Mouse (Mus musculus) hindbrain, postnatal 0 days (tissue): ENCODE data around the gene Cdt1. TPM values are rescaled to one million over a fixed set of nuclear protein-coding genes. Genes with fewer than 3 reads are reported as not detected.
"Not testable (repeated sequence)": the region's sequence is repeated elsewhere in the genome, so short reads cannot be mapped to it uniquely, and the experiment has no call there.

Experiments used
- ATAC-seq: fragments of 200-750 bp; cut with Nextera tagmentation; 2 replicates; pipeline ENCODE4 v1.8.0; 2017; ENCODE audit warnings: mild to moderate bottlenecking, moderate TSS enrichment, moderate library complexity
- DNase-seq: peaks from one replicate; pipeline ENCODE4 v3.0.0-alpha.2; 2015; ENCODE audit warnings: low spot score
- H3K27ac ChIP-seq: fragments of 300-500 bp; sonication (generic); 2 replicates; pipeline ENCODE4 v1.5.1; 2014; ENCODE audit warnings: mild to moderate bottlenecking
- H3K27me3 ChIP-seq: fragments of 300-500 bp; sonication (generic); 2 replicates; pipeline ENCODE4 v1.6.1; 2014; ENCODE audit warnings: low read length, mixed read lengths; ENCODE audit not compliant: insufficient read depth
- H3K36me3 ChIP-seq: fragments of 300-500 bp; sonication (generic); 2 replicates; pipeline ENCODE4 v1.6.1; 2014; ENCODE audit warnings: low read length, mixed read lengths; ENCODE audit not compliant: insufficient read depth
- H3K4me1 ChIP-seq: fragments of 300-500 bp; sonication (generic); 2 replicates; pipeline ENCODE4 v1.6.1; 2014; ENCODE audit warnings: antibody characterized with exemption, low read length, mixed read lengths; ENCODE audit not compliant: insufficient read depth
- H3K4me2 ChIP-seq: fragments of 300-500 bp; sonication (generic); 2 replicates; pipeline ENCODE4 v1.6.1; 2014; ENCODE audit warnings: low read depth, mild to moderate bottlenecking, low read length, moderate library complexity, mixed read lengths
- H3K4me3 ChIP-seq: fragments of 300-500 bp; sonication (generic); 2 replicates; pipeline ENCODE4 v1.5.1; 2014; ENCODE audit warnings: low read length
- H3K9ac ChIP-seq: fragments of 300-500 bp; sonication (generic); replicated peaks from 2 replicates; pipeline ENCODE4 v1.6.1; 2014; ENCODE audit warnings: mild to moderate bottlenecking, low read length, moderate library complexity, mixed read lengths
- H3K9me3 ChIP-seq: fragments of 300-500 bp; sonication (generic); 2 replicates; pipeline ENCODE4 v1.6.1; 2016; ENCODE audit warnings: low read length, mixed read lengths
- CTCF ChIP-seq: IDR thresholded peaks from 2 replicates; pipeline ENCODE4 v1.5.1; 2016; ENCODE audit warnings: antibody characterized with exemption, control low read depth, low read depth
- WGBS: fragments of 180-500 bp; shearing (Covaris S2); extraction: QIAGEN DNeasy Blood & Tissue Kit; methylation state at CpG from one replicate; pipeline ENCODE4 v1.1.7; 2014; 5-methylcytosine and 5-hydroxymethylcytosine counted together
- polyA plus RNA-seq: library from polyadenylated mRNA; unstranded; fragments of >200 nt; fragmentation: Nextera tagmentation; extraction: Ambion mirVana; gene quantifications from 2 replicates; pipeline ENCODE4 v1.2.1, GENCODE M21; 2015
- total RNA-seq: library from RNA; depleted of rRNA; stranded (reverse); fragments of >200 nt; gene quantifications from 2 replicates; pipeline ENCODE4 v1.2.3, GENCODE M21; 2014

Cdt1 gene
- total and polyA plus RNA-seq, 2 experiments from 2014 or later, result 10.7 to 26.3 TPM

DNA sequence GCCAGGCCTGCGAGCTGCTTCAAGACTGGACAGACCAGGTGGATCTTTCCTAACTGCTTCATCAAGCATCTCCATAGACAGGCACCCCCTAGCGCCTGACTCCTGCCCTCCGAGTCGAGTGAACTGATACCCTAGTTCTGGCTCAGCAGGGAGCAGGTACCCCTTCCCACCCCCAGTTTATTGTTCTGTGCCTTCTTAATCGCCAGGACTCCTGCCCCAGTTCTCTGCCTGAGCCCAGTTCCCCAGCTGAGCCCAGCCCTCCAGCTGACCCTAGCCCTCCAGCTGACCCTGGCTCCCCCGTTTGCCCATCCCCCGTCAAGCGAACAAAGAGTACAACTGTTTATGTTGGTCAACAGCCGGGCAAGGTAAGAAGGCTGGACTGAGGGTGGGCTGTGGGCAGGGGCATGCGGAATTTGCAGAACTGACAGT, 1.1 kb downstream of the Cdt1 start:
- TF ChIP-seq CTCF, result no peak

DNA sequence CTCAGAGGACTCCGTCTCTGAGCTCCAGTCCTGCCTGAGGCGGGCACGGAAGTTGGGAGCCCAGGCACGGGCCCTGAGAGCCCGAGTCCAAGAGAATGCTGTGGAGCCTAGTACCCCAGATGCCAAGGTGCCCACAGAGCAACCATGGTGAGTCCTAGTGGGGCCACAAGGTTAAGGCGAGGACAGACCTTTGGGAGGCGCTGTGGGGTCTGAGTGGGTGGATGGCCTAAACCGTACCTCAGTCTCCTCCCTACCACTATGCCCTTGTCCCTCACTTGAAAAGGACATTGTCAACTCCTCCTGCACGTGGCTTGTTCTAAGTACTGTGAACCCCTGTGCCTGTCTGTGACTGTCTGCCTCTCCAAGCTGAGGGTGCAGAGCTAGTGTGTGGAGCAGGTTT, 1.5 kb downstream of the Cdt1 start:
- no peak for DNase-seq
- Histone ChIP-seq H3K9ac (peak overlapping the region; percentile 75; the same call in 1 of the 2 replicates), H3K27ac (no peak overlapping the region), H3K4me1 (peaks cover 5% of the 10 kb centered on the region; the same call in 1 of the 2 replicates), H3K36me3 (no peaks in the 10 kb centered on the region), H3K27me3 (no peaks in the 10 kb centered on the region), H3K4me2 (peak overlapping the region; percentile 94), H3K9me3 (no peaks in the 10 kb centered on the region), H3K4me3 (peak overlapping the region; percentile 78; the same call in 1 of the 2 replicates)
- WGBS, result 58% methylated on average over 9 of the region's 9 CpGs
- no peak for ATAC-seq
- no peak for TF ChIP-seq CTCF

More for the DNA sequence above, 1.1 kb downstream of the Cdt1 start:
- H3K9me3 ChIP-seq, result no peaks in the 10 kb centered on the region
- H3K4me3 ChIP-seq, result peak overlapping the region; percentile 78
- peaks cover 4% of the 10 kb centered on the region; the same call in 1 of the 2 replicates for H3K4me1 ChIP-seq
- no peaks in the 10 kb centered on the region for H3K27me3 ChIP-seq
- peak overlapping the region; percentile 75 for H3K9ac ChIP-seq
- H3K4me2 ChIP-seq, result peak overlapping the region; percentile 94
- H3K27ac ChIP-seq, result no peak overlapping the region
- ATAC-seq (no peak), DNase-seq (no peak)
- no peaks in the 10 kb centered on the region for H3K36me3 ChIP-seq
- WGBS, result 18% methylated on average over 10 of the region's 10 CpGs

DNA sequence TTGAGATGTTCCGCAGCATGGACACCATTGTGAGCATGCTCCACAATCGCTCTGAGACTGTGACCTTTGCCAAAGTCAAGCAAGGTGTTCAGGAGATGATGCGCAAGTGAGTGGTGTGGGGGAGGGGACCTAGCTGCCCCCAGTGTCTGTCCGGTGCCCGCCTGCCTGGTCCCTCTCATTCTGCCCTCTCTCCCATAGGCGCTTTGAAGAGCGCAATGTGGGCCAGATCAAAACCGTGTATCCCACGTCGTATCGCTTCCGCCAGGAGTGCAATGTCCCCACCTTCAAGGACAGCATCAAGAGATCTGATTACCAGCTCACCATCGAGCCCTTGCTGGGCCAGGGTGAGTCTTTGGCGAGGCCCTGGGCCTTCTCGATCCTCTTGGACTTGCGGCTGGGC, 2.2 kb downstream of the Cdt1 start:
- 93% methylated on average over 16 of the region's 16 CpGs for WGBS
- Histone ChIP-seq H3K27me3 (no peaks in the 10 kb centered on the region), H3K27ac (no peak overlapping the region), H3K4me1 (peaks cover 11% of the 10 kb centered on the region), H3K4me2 (no peak overlapping the region), H3K9ac (no peak overlapping the region), H3K4me3 (no peak overlapping the region), H3K9me3 (no peaks in the 10 kb centered on the region), H3K36me3 (no peaks in the 10 kb centered on the region)
- no peak for TF ChIP-seq CTCF
- ATAC-seq (no peak), DNase-seq (no peak)

DNA sequence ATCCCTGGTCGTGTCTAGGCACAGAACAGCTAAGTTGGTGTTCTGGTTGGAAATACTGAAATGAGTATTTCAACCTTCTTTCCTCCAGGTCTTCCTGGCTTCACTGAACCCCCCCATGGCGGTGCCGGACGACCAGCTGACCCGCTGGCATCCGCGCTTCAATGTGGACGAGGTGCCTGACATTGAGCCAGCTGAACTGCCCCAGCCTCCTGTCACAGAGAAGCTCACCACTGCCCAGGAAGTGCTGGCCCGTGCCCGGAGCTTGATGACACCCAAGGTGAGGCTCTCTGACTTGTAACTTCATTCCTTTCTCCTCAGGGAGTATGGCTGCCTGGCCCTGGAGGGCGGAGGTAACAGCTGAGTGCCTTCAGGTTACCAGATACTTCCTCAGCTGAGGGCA, 3.3 kb downstream of the Cdt1 start:
- DNase-seq (no peak), ATAC-seq (no peak)
- Histone ChIP-seq H3K4me2 (no peak overlapping the region), H3K27me3 (no peaks in the 10 kb centered on the region), H3K36me3 (no peaks in the 10 kb centered on the region), H3K4me1 (peaks cover 23% of the 10 kb centered on the region), H3K9me3 (no peaks in the 10 kb centered on the region), H3K4me3 (no peak overlapping the region), H3K27ac (no peak overlapping the region), H3K9ac (no peak overlapping the region)
- 91% methylated on average over 11 of the region's 11 CpGs for WGBS
- TF ChIP-seq CTCF, result no peak

DNA sequence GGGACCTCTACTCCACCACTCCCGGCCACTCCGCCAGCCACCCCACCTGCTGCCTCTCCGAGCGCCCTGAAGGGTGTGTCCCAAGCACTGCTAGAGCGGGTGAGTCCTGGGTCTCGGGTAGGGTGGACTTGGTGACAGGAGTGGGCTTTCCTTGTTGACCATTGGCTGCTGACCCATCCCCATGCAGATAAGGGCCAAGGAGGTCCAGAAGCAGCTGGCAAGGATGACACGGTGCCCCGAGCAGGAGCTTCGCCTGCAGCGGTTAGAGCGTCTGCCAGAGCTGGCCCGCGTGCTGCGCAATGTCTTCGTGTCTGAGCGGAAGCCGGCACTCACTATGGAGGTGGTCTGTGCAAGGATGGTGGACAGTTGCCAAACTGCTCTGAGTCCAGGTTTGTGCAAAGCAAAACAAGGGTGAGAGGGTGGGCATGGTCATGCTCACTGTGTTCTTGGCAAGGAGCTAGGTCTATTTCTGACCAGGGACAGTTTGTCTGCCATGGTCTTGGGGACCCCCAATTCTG, 4.0 kb downstream of the Cdt1 start:
- Histone ChIP-seq H3K4me2 (no peak overlapping the region), H3K27me3 (no peaks in the 10 kb centered on the region), H3K9ac (no peak overlapping the region), H3K27ac (no peak overlapping the region), H3K4me1 (peaks cover 23% of the 10 kb centered on the region), H3K4me3 (no peak overlapping the region), H3K9me3 (no peaks in the 10 kb centered on the region), H3K36me3 (no peaks in the 10 kb centered on the region)
- 85% methylated on average over 17 of the region's 17 CpGs for WGBS
- ATAC-seq, result no peak
- DNase-seq, result no peak
- no peak for TF ChIP-seq CTCF

DNA sequence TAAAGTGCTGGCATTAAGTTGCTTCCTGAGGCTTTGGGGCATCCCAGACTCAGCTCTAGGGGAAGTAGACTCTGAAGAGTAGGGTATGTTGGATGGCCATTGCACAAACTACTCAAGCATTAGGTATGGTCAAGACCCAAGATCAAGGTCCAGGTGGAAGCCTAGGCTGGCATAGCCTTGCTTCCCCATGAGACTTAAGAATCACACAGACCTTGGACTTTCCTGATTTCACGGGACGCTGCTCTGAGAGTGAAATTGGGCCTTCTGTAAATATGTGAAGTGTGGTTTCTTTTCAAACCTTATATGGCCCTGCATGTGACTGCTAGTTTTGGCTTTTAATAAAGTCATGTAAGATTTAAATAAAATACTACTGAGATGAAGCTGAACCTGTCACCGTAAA, 4.9 kb downstream of the Cdt1 start:
- Histone ChIP-seq H3K27ac (no peak overlapping the region), H3K9me3 (no peaks in the 10 kb centered on the region), H3K4me1 (peaks cover 24% of the 10 kb centered on the region), H3K4me2 (no peak overlapping the region), H3K4me3 (no peak overlapping the region), H3K27me3 (no peaks in the 10 kb centered on the region), H3K36me3 (no peaks in the 10 kb centered on the region), H3K9ac (no peak overlapping the region)
- DNase-seq (no peak), ATAC-seq (no peak)
- TF ChIP-seq CTCF, result no peak
- WGBS, result 87% methylated on average over 3 of the region's 3 CpGs

DNA sequence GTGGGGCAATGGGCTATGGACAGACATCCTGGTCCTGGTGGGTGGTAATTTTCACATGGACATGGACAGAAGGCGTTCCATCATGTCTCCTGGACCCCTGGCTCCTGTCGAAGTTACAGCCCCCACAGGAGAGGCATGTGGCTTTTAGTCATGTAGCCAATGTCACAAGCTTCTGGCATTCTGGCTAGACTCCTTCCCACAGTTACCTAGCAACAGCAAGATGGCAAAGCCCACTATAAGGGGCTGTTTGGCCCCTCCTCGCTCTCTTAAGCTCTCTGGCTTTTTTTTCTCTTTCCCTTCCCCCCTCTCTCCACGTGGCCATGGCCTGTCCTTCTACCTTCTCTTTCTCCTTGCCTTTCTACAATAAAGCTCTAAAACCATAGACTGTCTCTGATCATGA, 5.4 kb downstream of the Cdt1 start:
- H3K9me3 ChIP-seq, H3K4me2 ChIP-seq, H3K36me3 ChIP-seq, H3K27ac ChIP-seq, H3K27me3 ChIP-seq, ATAC-seq, H3K4me3 ChIP-seq, H3K9ac ChIP-seq: not testable (repeated sequence)
- 10% methylated on average over 4 of the region's 4 CpGs for WGBS
- peaks cover 24% of the 10 kb centered on the region for H3K4me1 ChIP-seq
- DNase-seq, result peak; percentile 37
